Mouse (Mus musculus) adrenal gland, postnatal 10 days (tissue): ENCODE results near the gene S100a9. TPM values are rescaled to one million over a fixed set of nuclear protein-coding genes. Genes with fewer than 3 reads are reported as not detected.

Experiments used
- DNase-seq: peaks from one replicate; pipeline ENCODE4 v3.0.0; 2021; ENCODE audit warnings: mixed read lengths
- long read RNA-seq, 2 experiments: library from polyadenylated mRNA; stranded (forward); transcript quantifications; one replicate each; pipeline ENCODE4 v2.0.0; 2021
- total RNA-seq, 2 experiments: library from RNA; stranded (reverse); gene quantifications; 2 replicates each; pipeline ENCODE4 v1.2.3; 2021

Gene S100a9
- total RNA-seq, result 100 to 1,000 TPM in 1 of 2 experiments, 10 to 100 TPM in 1; 76.0 to 125 TPM
- long read RNA-seq, experiment 1, transcript S100a9-201 (3 exons, 512 nt), result major isoform, 28 of 40 reads
- long read RNA-seq, experiment 1, transcript S100a9-202 (3 exons, 519 nt), result minor isoform, 8 of 40 reads
- long read RNA-seq, experiment 1, partial matches to known transcripts, result 4 of 40 reads
- long read RNA-seq, experiment 1, other reads (novel, unspliced or antisense), result 0 of 40 reads
- long read RNA-seq, experiment 2, transcript S100a9-201 (3 exons, 512 nt), result major isoform, 7 of 10 reads
- long read RNA-seq, experiment 2, partial matches to known transcripts, result 2 of 10 reads
- long read RNA-seq, experiment 2, other reads (novel, unspliced or antisense), result 0 of 10 reads

- DNase-seq, result no peak
Measured at GRCm38 (mm10) chr3:90695613-90696012, at the start of gene S100a9. Gene S100a9, minus strand, starts transcription at chr3:90695721.

GRCm38 (mm10) chr3:90726606-90727005 is 31.1 kb upstream of the S100a9 start, which contains the start of gene Pglyrp4:
Gene Pglyrp4, plus strand, starts transcription at chr3:90726906.
- no peak for DNase-seq

GRCm38 (mm10) chr3:90709591-90710460 is 14.3 kb upstream of the S100a9 start:
- DNase-seq, result peak; percentile 90

GRCm38 (mm10) chr3:90708523-90709202 is 13.1 kb upstream of the S100a9 start:
- peak; percentile 36 for DNase-seq

GRCm38 (mm10) chr3:90702244-90702643 is 6.7 kb upstream of the S100a9 start:
- DNase-seq, result no peak

- DNase-seq, result no peak
Measured at GRCm38 (mm10) chr3:90693496-90693895, 2.0 kb downstream of the S100a9 start.

- DNase-seq, result no peak
Measured at GRCm38 (mm10) chr3:90686835-90687234, 8.7 kb downstream of the S100a9 start.

GRCm38 (mm10) chr3:90683929-90684328 is 11.6 kb downstream of the S100a9 start:
- DNase-seq, result no peak

GRCm38 (mm10) chr3:90678656-90679055 is 16.9 kb downstream of the S100a9 start:
- no peak for DNase-seq

GRCm38 (mm10) chr3:90668846-90669245 is 26.7 kb downstream of the S100a9 start, which contains the start of gene S100a8:
Gene S100a8, plus strand, starts transcription at chr3:90668978.
- peak; percentile 58 for DNase-seq

- peak; percentile 19 for DNase-seq
Measured at GRCm38 (mm10) chr3:90664219-90664618, 31.3 kb downstream of the S100a9 start.

GRCm38 (mm10) chr3:90659364-90660044 is 36.0 kb downstream of the S100a9 start:
- no peak for DNase-seq

- DNase-seq, result peak; percentile 8
Measured at GRCm38 (mm10) chr3:90657405-90657804, 38.1 kb downstream of the S100a9 start.

- DNase-seq, result no peak
Measured at GRCm38 (mm10) chr3:90653717-90654116, 41.8 kb downstream of the S100a9 start, which contains the start of gene S100a7a. Gene S100a7a, plus strand, starts transcription at chr3:90654017.

GRCm38 (mm10) chr3:90652878-90653508 is 42.5 kb downstream of the S100a9 start:
- DNase-seq, result peak; percentile 81

GRCm38 (mm10) chr3:90649832-90650231 is 45.7 kb downstream of the S100a9 start:
- no peak for DNase-seq

- DNase-seq, result no peak
Measured at GRCm38 (mm10) chr3:90648981-90649380, 46.5 kb downstream of the S100a9 start.

GRCm38 (mm10) chr3:90647291-90647690 is 48.2 kb downstream of the S100a9 start:
- DNase-seq, result no peak

GRCm38 (mm10) chr3:90644220-90644619 is 51.3 kb downstream of the S100a9 start:
- peak; percentile 77 for DNase-seq
